Mouse (Mus musculus): ENCODE data around the gene Dctn1. TPM values are rescaled to one million over a fixed set of nuclear protein-coding genes. Genes with fewer than 3 reads are reported as not detected.
A peak's percentile ranks its signal among the peaks of the same experiment; 100 is the strongest.

Dctn1 gene
- polyA plus RNA-seq, 1 experiment from 2014 or later = 164 TPM

DNA sequence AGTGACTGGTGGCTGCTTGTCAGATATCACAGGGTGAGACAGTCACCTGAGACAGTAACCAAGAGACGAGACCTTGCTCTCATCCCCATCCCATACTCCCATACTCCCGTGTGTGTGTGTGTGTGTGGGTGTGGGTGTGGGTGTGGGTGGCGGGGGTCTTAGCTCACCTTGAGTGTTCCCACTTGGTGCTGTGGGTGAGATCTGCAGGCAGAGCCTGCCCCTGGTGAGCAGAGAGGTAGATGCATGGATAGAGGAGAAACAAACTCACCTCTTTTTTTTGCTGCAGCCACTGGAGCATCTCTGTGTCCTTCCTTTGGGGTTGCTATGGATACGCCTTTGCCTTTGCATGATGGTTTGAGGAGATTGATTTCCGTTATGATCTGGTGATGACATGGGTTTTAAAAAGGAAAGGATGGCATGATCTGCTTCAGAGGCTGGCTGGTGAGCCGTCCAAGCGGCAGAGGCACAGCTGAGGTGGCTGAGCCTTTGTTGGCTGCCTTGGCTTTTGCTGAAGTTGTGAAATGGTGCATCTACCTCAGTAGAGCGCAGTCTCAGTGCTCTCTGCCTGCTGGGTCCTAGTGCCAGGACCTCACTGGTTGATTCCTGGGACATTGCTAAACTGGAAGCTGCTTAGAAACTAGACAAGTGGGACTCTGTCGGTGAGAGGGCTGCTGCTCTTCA lies 6.7 kb downstream of the Dctn1 start:
- Histone ChIP-seq H3K36me3 (ENCODE audit: control insufficient read depth, insufficient read depth, low read length) (no peaks in the 10 kb centered on the region), H3K4me2 (ENCODE audit: low read length) (peak overlapping the region; percentile 55), H3K27ac (ENCODE audit: low read length) (peak overlapping the region; percentile 60), H3K9me3 (replicated peaks; ENCODE audit: control insufficient read depth, low read length, poor library complexity, severe bottlenecking) (no peaks in the 10 kb centered on the region), H3K27me3 (ENCODE audit: control insufficient read depth, insufficient read depth, low read depth, low read length) (no peaks in the 10 kb centered on the region), H3K9ac (ENCODE audit: low read depth, low read length) (peak overlapping the region; percentile 63), H3K4me3 (ENCODE audit: low read depth, low read length) (peak overlapping the region; percentile 44), H3K4me1 (ENCODE audit: control insufficient read depth, insufficient read depth, low read length) (peaks cover 29% of the 10 kb centered on the region)
- peak; percentile 83 for ATAC-seq
- whole genome bisulfite sequencing = 43% methylated on average over 9 of the region's 9 CpGs

DNA sequence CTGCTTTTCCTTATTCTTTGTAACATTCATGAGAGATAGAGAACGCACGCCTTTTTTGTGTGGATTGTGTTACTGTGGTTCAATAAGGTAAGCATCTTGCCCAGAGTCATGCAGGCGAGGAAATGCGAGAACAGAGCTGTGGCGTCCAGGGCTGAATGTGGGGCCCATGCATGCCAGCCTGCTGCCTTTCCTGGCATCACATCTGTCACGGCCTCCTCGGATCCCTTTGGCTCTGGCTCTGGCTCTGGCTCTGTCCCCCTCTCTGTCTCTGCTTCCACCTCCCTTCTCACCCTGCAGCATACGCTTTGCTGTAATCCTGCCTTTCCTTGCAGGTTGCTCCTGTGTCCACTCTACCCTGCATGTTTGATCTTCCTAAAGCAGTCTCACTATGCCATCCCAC lies 10.3 kb downstream of the Dctn1 start:
- Histone ChIP-seq H3K4me1 (ENCODE audit: control insufficient read depth, insufficient read depth, low read length) (peaks cover 35% of the 10 kb centered on the region), H3K9ac (ENCODE audit: low read depth, low read length) (no peak overlapping the region), H3K36me3 (ENCODE audit: control insufficient read depth, insufficient read depth, low read length) (no peaks in the 10 kb centered on the region), H3K27me3 (ENCODE audit: control insufficient read depth, insufficient read depth, low read depth, low read length) (no peaks in the 10 kb centered on the region), H3K9me3 (replicated peaks; ENCODE audit: control insufficient read depth, low read length, poor library complexity, severe bottlenecking) (no peaks in the 10 kb centered on the region), H3K4me2 (ENCODE audit: low read length) (no peak overlapping the region), H3K27ac (ENCODE audit: low read length) (no peak overlapping the region), H3K4me3 (ENCODE audit: low read depth, low read length) (no peak overlapping the region)
- no peak for ATAC-seq
- 80% methylated on average over 8 of the region's 8 CpGs for WGBS

DNA sequence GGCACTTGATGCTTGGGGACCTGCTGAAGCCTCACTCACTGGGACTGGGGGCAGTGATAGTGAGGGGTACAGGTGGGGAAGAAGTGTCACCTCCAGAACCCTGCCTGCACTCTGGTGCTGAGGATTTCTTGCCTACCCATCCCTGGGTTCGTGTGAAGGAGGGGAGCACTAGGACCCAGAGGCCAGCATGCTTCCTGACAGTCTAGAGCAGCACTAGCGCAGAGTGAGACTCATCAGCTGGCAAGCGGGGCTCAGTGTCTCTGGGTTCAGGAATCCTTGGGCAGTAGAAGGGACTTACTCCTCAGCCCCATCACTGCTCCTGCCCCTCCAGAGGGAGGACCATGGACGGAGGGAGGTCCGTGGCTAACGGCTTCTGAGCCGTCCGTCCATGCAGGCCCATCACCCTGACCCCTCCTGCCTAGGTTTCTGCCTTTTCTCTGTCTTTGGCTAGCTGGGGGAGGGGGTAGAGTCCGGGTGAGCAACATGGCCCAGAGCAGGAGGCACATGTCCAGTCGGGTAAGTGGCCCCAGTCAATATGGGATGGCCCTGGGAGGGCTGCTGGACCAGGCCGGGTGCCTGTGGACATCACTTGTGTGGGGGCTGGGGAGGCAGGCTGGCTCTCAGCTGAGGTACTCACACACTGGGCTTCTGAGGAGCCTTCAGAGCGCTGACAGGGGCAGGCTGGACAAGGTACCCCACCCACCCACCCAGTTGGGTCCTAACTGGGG lies 13.8 kb downstream of the Dctn1 start:
- Histone ChIP-seq H3K9ac (ENCODE audit: low read depth, low read length) (peak overlapping the region; percentile 89), H3K4me3 (ENCODE audit: low read depth, low read length) (peak overlapping the region; percentile 70), H3K4me1 (ENCODE audit: control insufficient read depth, insufficient read depth, low read length) (peaks cover 22% of the 10 kb centered on the region), H3K9me3 (replicated peaks; ENCODE audit: control insufficient read depth, low read length, poor library complexity, severe bottlenecking) (no peaks in the 10 kb centered on the region), H3K27ac (ENCODE audit: low read length) (peak overlapping the region; percentile 72), H3K27me3 (ENCODE audit: control insufficient read depth, insufficient read depth, low read depth, low read length) (no peaks in the 10 kb centered on the region), H3K36me3 (ENCODE audit: control insufficient read depth, insufficient read depth, low read length) (peaks cover 14% of the 10 kb centered on the region), H3K4me2 (ENCODE audit: low read length) (peak overlapping the region; percentile 81)
- WGBS = 12% methylated on average over 12 of the region's 12 CpGs
- ATAC-seq = peak; percentile 90

DNA sequence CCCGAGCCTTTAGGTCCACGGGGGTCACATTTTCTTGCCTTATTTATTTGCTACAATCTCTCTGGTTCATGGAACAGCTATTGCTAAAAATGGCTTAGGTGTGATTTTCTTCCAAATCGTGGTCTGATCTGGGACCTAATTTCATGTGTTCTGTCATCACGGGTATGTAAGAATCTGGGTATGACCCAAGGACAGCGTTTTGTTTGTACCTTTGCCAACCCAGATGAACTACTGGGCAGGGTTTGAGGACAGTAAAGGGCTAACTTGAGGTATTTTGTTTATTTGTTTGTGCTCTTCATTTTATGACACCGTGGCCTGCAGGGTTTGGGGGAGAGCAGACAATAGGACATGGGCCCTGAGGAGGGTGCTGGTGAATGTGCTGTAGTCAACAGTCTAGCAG lies 14.9 kb downstream of the Dctn1 start:
- no peak overlapping the region for H3K27ac ChIP-seq (ENCODE audit: low read length)
- H3K4me1 ChIP-seq (ENCODE audit: control insufficient read depth, insufficient read depth, low read length) = peaks cover 25% of the 10 kb centered on the region
- peak overlapping the region; percentile 81 for H3K4me2 ChIP-seq (ENCODE audit: low read length)
- peak overlapping the region; percentile 89; the same call in 1 of the 2 replicates for H3K9ac ChIP-seq (ENCODE audit: low read depth, low read length)
- no peak for ATAC-seq
- no peaks in the 10 kb centered on the region for H3K9me3 ChIP-seq (replicated peaks; ENCODE audit: control insufficient read depth, low read length, poor library complexity, severe bottlenecking)
- H3K27me3 ChIP-seq (ENCODE audit: control insufficient read depth, insufficient read depth, low read depth, low read length) = no peaks in the 10 kb centered on the region
- 85% methylated on average over 6 of the region's 6 CpGs for WGBS
- H3K36me3 ChIP-seq (ENCODE audit: control insufficient read depth, insufficient read depth, low read length) = peaks cover 14% of the 10 kb centered on the region
- peak overlapping the region; percentile 70 for H3K4me3 ChIP-seq (ENCODE audit: low read depth, low read length)

DNA sequence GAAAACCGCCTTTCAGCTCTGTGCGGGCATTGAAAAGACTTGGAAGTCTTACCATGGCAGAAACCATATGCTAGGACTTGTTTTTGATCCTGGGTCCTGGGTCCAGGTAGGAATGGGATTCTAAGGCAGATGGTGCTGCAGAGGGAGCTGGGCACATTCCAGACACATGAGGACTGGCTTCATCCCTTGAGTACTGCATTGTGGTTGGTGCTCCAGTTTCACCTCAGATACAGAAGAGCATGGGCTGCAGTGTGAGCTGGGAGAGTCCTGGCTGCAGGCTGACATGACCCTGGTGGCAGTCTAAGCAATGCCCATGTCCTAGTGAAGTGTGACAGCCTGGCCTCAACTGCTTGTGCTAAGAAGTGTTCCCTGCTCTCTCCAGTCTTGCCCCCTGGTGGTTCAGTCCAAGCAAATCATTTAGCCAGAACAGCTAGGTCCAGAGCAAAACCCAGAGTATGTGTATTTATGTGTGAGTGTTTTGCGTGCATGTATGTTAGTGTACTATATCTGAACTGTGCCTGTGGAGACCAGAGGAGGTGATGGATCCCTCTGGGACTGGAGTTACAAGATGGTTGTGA lies 19.2 kb downstream of the Dctn1 start:
- Histone ChIP-seq H3K27me3 (ENCODE audit: control insufficient read depth, insufficient read depth, low read depth, low read length) (no peaks in the 10 kb centered on the region), H3K9me3 (replicated peaks; ENCODE audit: control insufficient read depth, low read length, poor library complexity, severe bottlenecking) (no peaks in the 10 kb centered on the region), H3K36me3 (ENCODE audit: control insufficient read depth, insufficient read depth, low read length) (peaks cover 24% of the 10 kb centered on the region), H3K27ac (ENCODE audit: low read length) (peak overlapping the region; percentile 91), H3K9ac (ENCODE audit: low read depth, low read length) (no peak overlapping the region), H3K4me3 (ENCODE audit: low read depth, low read length) (no peak overlapping the region), H3K4me1 (ENCODE audit: control insufficient read depth, insufficient read depth, low read length) (peaks cover 37% of the 10 kb centered on the region), H3K4me2 (ENCODE audit: low read length) (no peak overlapping the region)
- ATAC-seq = no peak
- WGBS = 95% methylated on average over 3 of the region's 3 CpGs

DNA sequence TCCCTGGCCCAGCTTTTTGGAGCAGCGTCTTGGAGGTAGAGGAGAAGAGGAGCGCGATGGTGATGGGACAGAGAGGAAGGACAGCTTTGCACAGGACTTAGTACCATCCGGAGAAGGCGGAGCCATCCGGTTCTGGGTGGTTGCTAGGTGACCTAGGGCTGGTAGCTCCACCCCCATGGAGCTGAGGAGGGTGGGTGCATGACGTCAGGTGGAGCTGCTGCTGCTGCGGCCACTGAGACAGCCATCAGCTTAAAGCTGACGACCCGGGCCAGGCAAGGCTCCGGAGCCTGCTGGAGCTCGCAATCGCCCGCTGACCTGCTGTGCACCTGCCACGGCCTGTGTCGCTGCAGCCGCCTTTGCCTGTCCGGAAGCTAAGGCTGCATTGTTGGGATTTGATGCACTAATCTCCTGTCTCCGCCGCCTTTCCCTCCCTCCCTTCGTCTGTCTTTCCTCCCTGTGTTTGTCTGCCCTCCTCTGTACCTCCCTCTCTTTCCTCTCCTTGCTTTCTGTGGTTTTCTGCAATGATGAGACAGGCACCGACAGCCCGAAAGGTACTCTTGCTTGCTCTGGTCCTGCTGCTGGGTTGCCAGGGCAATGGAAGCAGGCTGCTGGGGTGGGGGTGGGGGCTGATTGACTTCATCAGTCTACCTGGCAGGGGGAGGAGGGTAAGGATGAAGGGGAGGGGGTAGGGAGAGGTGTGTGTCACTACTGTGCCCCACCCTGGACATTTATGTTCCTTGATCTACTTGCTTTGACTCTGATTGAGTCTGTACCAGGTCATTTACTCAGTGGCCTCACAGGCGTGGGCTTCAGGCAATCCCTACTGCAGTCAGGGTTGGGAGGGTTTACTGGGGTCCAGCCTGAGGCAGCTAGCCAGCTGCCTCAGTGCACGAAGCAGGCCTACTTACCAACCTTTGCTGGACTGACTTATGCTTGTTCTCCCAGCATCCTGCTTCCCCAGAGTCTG lies 20.5 kb downstream of the Dctn1 start:
- ATAC-seq = peak; percentile 95
- Histone ChIP-seq H3K4me3 (ENCODE audit: low read depth, low read length) (peak overlapping the region; percentile 53), H3K27ac (ENCODE audit: low read length) (peak overlapping the region; percentile 91), H3K4me2 (ENCODE audit: low read length) (peak overlapping the region; percentile 75), H3K36me3 (ENCODE audit: control insufficient read depth, insufficient read depth, low read length) (peaks cover 35% of the 10 kb centered on the region), H3K9ac (ENCODE audit: low read depth, low read length) (peak overlapping the region; percentile 91), H3K27me3 (ENCODE audit: control insufficient read depth, insufficient read depth, low read depth, low read length) (no peaks in the 10 kb centered on the region), H3K9me3 (replicated peaks; ENCODE audit: control insufficient read depth, low read length, poor library complexity, severe bottlenecking) (no peaks in the 10 kb centered on the region), H3K4me1 (ENCODE audit: control insufficient read depth, insufficient read depth, low read length) (peaks cover 25% of the 10 kb centered on the region)
- 4% methylated on average over 25 of the region's 25 CpGs for WGBS

DNA sequence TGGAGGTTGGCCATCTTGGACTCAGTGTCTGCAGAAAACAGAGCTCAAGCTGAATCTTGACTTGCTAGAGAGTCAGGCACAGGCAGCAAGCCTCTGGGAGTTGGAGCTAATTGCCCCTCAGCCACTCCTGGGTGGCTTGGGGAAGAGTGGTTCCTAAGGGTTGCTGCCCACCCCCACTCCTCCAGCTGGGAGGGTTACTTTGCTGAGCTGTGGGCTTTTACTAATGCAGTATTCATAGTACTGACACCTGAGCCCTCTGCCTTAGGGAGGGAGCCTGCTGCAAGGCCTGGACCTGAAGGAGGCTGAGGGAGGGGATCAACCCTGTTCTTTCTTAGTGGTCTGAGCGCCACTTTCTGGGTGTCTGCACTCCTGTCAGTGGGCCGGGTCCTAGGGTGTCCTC lies 21.2 kb downstream of the Dctn1 start:
- Histone ChIP-seq H3K27ac (ENCODE audit: low read length) (peak overlapping the region; percentile 91), H3K27me3 (ENCODE audit: control insufficient read depth, insufficient read depth, low read depth, low read length) (no peaks in the 10 kb centered on the region), H3K4me1 (ENCODE audit: control insufficient read depth, insufficient read depth, low read length) (peaks cover 25% of the 10 kb centered on the region), H3K4me3 (ENCODE audit: low read depth, low read length) (peak overlapping the region; percentile 53), H3K4me2 (ENCODE audit: low read length) (peak overlapping the region; percentile 75), H3K36me3 (ENCODE audit: control insufficient read depth, insufficient read depth, low read length) (peaks cover 42% of the 10 kb centered on the region), H3K9ac (ENCODE audit: low read depth, low read length) (peak overlapping the region; percentile 91), H3K9me3 (replicated peaks; ENCODE audit: control insufficient read depth, low read length, poor library complexity, severe bottlenecking) (no peaks in the 10 kb centered on the region)
- WGBS = 61% methylated on average over 2 of the region's 2 CpGs
- ATAC-seq = no peak

DNA sequence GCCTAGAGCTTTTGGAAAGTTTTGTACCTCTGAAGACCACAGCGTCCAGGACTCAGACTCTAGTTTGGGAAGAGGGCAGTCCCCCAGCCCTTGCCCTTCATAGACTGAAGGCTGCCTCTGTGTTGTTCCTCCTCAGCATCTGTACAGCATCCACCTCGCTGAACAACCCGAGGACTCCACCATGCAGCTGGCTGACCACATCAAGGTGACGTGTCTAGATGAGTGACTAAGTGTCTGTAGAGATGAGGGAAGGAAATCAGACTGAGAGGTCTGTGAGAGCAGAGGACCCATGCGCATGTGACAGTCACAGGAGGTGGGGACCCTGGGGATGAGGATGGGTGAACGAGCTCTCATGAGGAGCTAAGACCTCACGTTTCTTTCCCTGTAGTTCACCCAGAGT lies 27.9 kb downstream of the Dctn1 start:
- WGBS = 92% methylated on average over 7 of the region's 7 CpGs
- ATAC-seq = no peak
- no peak overlapping the region for H3K4me3 ChIP-seq (ENCODE audit: low read depth, low read length)

More for the DNA sequence above, 27.9 kb downstream of the Dctn1 start:
- Histone ChIP-seq H3K4me1 (ENCODE audit: control insufficient read depth, insufficient read depth, low read length) (no peaks in the 10 kb centered on the region), H3K27me3 (ENCODE audit: control insufficient read depth, insufficient read depth, low read depth, low read length) (no peaks in the 10 kb centered on the region), H3K9ac (ENCODE audit: low read depth, low read length) (no peak overlapping the region), H3K4me2 (ENCODE audit: low read length) (no peak overlapping the region), H3K36me3 (ENCODE audit: control insufficient read depth, insufficient read depth, low read length) (peaks cover 85% of the 10 kb centered on the region), H3K27ac (ENCODE audit: low read length) (no peak overlapping the region), H3K9me3 (replicated peaks; ENCODE audit: control insufficient read depth, low read length, poor library complexity, severe bottlenecking) (no peaks in the 10 kb centered on the region)
